In the genomic region with DNA sequence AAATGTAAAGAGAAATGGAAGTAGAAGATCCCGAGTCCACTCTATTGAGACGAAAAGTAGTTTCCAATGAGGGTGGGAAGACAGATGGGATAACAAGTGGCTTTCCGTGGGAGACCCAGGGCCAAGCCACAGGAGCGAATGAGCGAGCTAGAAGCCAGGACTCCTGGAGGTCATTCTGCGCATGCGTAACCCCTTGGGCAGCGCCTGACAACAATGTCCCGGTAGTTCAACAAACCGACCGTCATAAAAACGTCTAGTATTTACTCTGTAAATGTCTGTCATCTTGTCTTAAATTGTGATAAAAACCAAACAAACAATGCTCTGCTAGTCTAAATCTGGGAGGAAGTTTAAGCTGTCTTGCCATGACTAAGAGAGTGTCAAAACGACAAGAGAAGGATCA, we compare ENCODE assay signal across 15 mouse cellular contexts.
DNase-seq lines count a peak whose midpoint lies in the region; ATAC-seq and TF ChIP-seq lines count a peak whose summit lies in the region.
"Had no signal": no experiment of that assay in that cellular context is flagged by ENCODE, and none has a peak within 500 bp of the region (broad histone marks: within the 10 kb centered on the region; RNA-seq: fewer than 3 reads in every experiment).

No protein-coding gene starts in this region.

- no peak overlapping the region for H3K4me3 ChIP-seq in heart, embryonic 12.5 days
- H3K4me3 ChIP-seq in kidney, postnatal 0 days (replicated peaks; ENCODE audit: low read depth, low read length): no peak overlapping the region
- H3K4me3 ChIP-seq in intestine, embryonic 14.5 days (ENCODE audit: low read depth, low read length): no peak overlapping the region
- H3K4me3 ChIP-seq in limb, embryonic 10.5 days: no peak overlapping the region
- H3K4me3 ChIP-seq in hindbrain, embryonic 16.5 days (ENCODE audit: low read length): no peak overlapping the region
- H3K4me3 ChIP-seq: hindbrain, embryonic 15.5 days; liver, embryonic 13.5 days; megakaryocyte, embryonic 14.5 days had no signal

- 59% methylated on average over 13 of the region's 13 CpGs for WGBS in heart, embryonic 12.5 days
- WGBS in kidney, postnatal 0 days: 44% methylated on average over 13 of the region's 13 CpGs
- WGBS in intestine, embryonic 14.5 days: 42% methylated on average over 13 of the region's 13 CpGs
- WGBS in limb, embryonic 10.5 days: 72% methylated on average over 13 of the region's 13 CpGs
- WGBS in hindbrain, embryonic 16.5 days: 85% methylated on average over 13 of the region's 13 CpGs

- DNase-seq in heart, postnatal 4 days: no peak
- peak; percentile 75 for DNase-seq in kidney, postnatal 0 days (ENCODE audit: low spot score)
- DNase-seq in kidney, adult 11 months: no peak
- DNase-seq in intestine, embryonic 14.5 days (ENCODE audit: low spot score): no peak
- no peak for DNase-seq in limb, embryonic 10.5 days (ENCODE audit: low spot score)
- DNase-seq in layer of hippocampus, postnatal 14 days (ENCODE audit: low spot score in 2 of 2): no peak
- DNase-seq: cerebellum, postnatal 25 days; liver, embryonic 13.5 days; right cerebral cortex, postnatal 14 days; thymus, adult 18-20 months had no signal

- ATAC-seq in heart, embryonic 12.5 days (ENCODE audit: insufficient number of reproducible peaks, low FRiP score): no peak
- no peak for ATAC-seq in kidney, postnatal 0 days (replicated peaks; ENCODE audit: low FRiP score, low read depth)
- no peak for ATAC-seq in intestine, embryonic 14.5 days (replicated peaks; ENCODE audit: low FRiP score, low TSS enrichment, low read depth)
- no peak for ATAC-seq in hindbrain, embryonic 16.5 days
- ATAC-seq: forebrain, embryonic 16.5 days had no signal

- peaks cover 25% of the 10 kb centered on the region for H3K4me1 ChIP-seq in heart, embryonic 12.5 days (replicated peaks)
- H3K4me1 ChIP-seq in kidney, postnatal 0 days (replicated peaks; ENCODE audit: insufficient read depth, low read length): no peaks in the 10 kb centered on the region
- H3K4me1 ChIP-seq in intestine, embryonic 14.5 days (replicated peaks; ENCODE audit: control insufficient read depth, insufficient read depth, low read length): peaks cover 6% of the 10 kb centered on the region; the same call in 1 of the 2 replicates
- peaks cover 21% of the 10 kb centered on the region for H3K4me1 ChIP-seq in limb, embryonic 10.5 days
- no peaks in the 10 kb centered on the region for H3K4me1 ChIP-seq in hindbrain, embryonic 16.5 days (ENCODE audit: control insufficient read depth, insufficient read depth, low read depth, low read length)
- H3K4me1 ChIP-seq: hindbrain, embryonic 15.5 days; liver, embryonic 13.5 days; megakaryocyte, embryonic 14.5 days had no signal

- no peak overlapping the region for H3K9ac ChIP-seq in heart, embryonic 12.5 days
- no peak overlapping the region for H3K9ac ChIP-seq in kidney, postnatal 0 days (ENCODE audit: low read depth, low read length)
- no peak overlapping the region for H3K9ac ChIP-seq in intestine, embryonic 14.5 days (ENCODE audit: low read length)
- no peak overlapping the region for H3K9ac ChIP-seq in hindbrain, embryonic 16.5 days (ENCODE audit: low read depth, low read length)
- H3K9ac ChIP-seq: hindbrain, embryonic 15.5 days; liver, embryonic 13.5 days had no signal

- no peaks in the 10 kb centered on the region for H3K36me3 ChIP-seq in heart, embryonic 12.5 days
- no peaks in the 10 kb centered on the region for H3K36me3 ChIP-seq in kidney, postnatal 0 days (ENCODE audit: insufficient read depth, low read length)
- no peaks in the 10 kb centered on the region for H3K36me3 ChIP-seq in intestine, embryonic 14.5 days (ENCODE audit: control insufficient read depth, insufficient read depth, low read length)
- H3K36me3 ChIP-seq in limb, embryonic 10.5 days: no peaks in the 10 kb centered on the region
- no peaks in the 10 kb centered on the region for H3K36me3 ChIP-seq in hindbrain, embryonic 16.5 days (ENCODE audit: control insufficient read depth, insufficient read depth, low read length)
- H3K36me3 ChIP-seq: hindbrain, embryonic 15.5 days; liver, embryonic 13.5 days had no signal

- H3K27me3 ChIP-seq in heart, embryonic 12.5 days (replicated peaks): no peaks in the 10 kb centered on the region
- no peaks in the 10 kb centered on the region for H3K27me3 ChIP-seq in kidney, postnatal 0 days (ENCODE audit: insufficient read depth, low read length)
- H3K27me3 ChIP-seq in intestine, embryonic 14.5 days (replicated peaks; ENCODE audit: control insufficient read depth, insufficient read depth, low read length): no peaks in the 10 kb centered on the region
- no peaks in the 10 kb centered on the region for H3K27me3 ChIP-seq in limb, embryonic 10.5 days (ENCODE audit: low read depth, poor library complexity, severe bottlenecking)
- H3K27me3 ChIP-seq in hindbrain, embryonic 16.5 days (replicated peaks; ENCODE audit: control insufficient read depth, insufficient read depth, low read length): no peaks in the 10 kb centered on the region
- H3K27me3 ChIP-seq: hindbrain, embryonic 15.5 days; liver, embryonic 13.5 days had no signal

- H3K4me2 ChIP-seq in heart, embryonic 12.5 days: peak overlapping the region; percentile 43
- H3K4me2 ChIP-seq in kidney, postnatal 0 days (ENCODE audit: low read length): 0 out of 2 replicates have a peak overlapping the region, but pooled peaks have one; percentile 9
- 0 out of 2 replicates have a peak overlapping the region, but pooled peaks have one; percentile 6 for H3K4me2 ChIP-seq in intestine, embryonic 14.5 days (ENCODE audit: low read length)
- no peak overlapping the region for H3K4me2 ChIP-seq in hindbrain, embryonic 16.5 days (ENCODE audit: low read length)
- H3K4me2 ChIP-seq: hindbrain, embryonic 15.5 days; liver, embryonic 13.5 days had no signal

- peak overlapping the region; percentile 56; the same call in 1 of the 2 replicates for H3K27ac ChIP-seq in heart, embryonic 12.5 days (ENCODE audit: poor library complexity, severe bottlenecking)
- H3K27ac ChIP-seq in kidney, postnatal 0 days: peak overlapping the region; percentile 47
- H3K27ac ChIP-seq in intestine, embryonic 14.5 days (ENCODE audit: low read depth): no peak overlapping the region
- 0 out of 2 replicates have a peak overlapping the region, but pooled peaks have one; percentile 11 for H3K27ac ChIP-seq in limb, embryonic 10.5 days
- no peak overlapping the region for H3K27ac ChIP-seq in hindbrain, embryonic 16.5 days (ENCODE audit: low read depth, low read length)
- H3K27ac ChIP-seq: hindbrain, embryonic 15.5 days; liver, embryonic 13.5 days had no signal

- 0 out of 2 replicates have a peak, but pooled peaks have one; percentile 25 for TF ChIP-seq CTCF in kidney, postnatal 0 days (IDR thresholded peaks at IDR 0.05; ENCODE audit: low read depth)

- H3K9me3 ChIP-seq in heart, embryonic 12.5 days (replicated peaks): no peaks in the 10 kb centered on the region
- no peaks in the 10 kb centered on the region for H3K9me3 ChIP-seq in kidney, postnatal 0 days (replicated peaks; ENCODE audit: low read length)
- no peaks in the 10 kb centered on the region for H3K9me3 ChIP-seq in intestine, embryonic 14.5 days (ENCODE audit: control insufficient read depth, low read length)
- no peaks in the 10 kb centered on the region for H3K9me3 ChIP-seq in limb, embryonic 10.5 days (replicated peaks)
- no peaks in the 10 kb centered on the region for H3K9me3 ChIP-seq in hindbrain, embryonic 16.5 days (ENCODE audit: control insufficient read depth, low read length)
- H3K9me3 ChIP-seq: hindbrain, embryonic 15.5 days; liver, embryonic 13.5 days; megakaryocyte, embryonic 14.5 days had no signal

Comparison
In these comparisons a context has a peak if more than half of its experiments do, and no peak if none do; other contexts are left out.
1. H3K27ac ChIP-seq: peak in heart, embryonic 12.5 days (single experiment), kidney, postnatal 0 days (single experiment) and limb, embryonic 10.5 days (single experiment); none in intestine, embryonic 14.5 days (single experiment) and hindbrain, embryonic 16.5 days (single experiment).